Mouse (Mus musculus) spleen, adult 10 weeks (tissue): Measurements from ENCODE around the gene Hal. TPM values are rescaled to one million over a fixed set of nuclear protein-coding genes. Genes with fewer than 3 reads are reported as not detected.

Source experiments
- polyA plus RNA-seq: library from polyadenylated mRNA; stranded (reverse); fragments of 350-450 nt; fragmentation: Illumina TruSeq; extraction: RNeasy Lipid Tissue Mini Kit (QIAGEN cat#74804); gene quantifications from one replicate; pipeline ENCODE4 v1.2.3, GENCODE M21; 2015; ENCODE audit warnings: low replicate concordance; ENCODE audit not compliant: insufficient read depth

The Hal gene
- 0.51 TPM for polyA plus RNA-seq

DNA sequence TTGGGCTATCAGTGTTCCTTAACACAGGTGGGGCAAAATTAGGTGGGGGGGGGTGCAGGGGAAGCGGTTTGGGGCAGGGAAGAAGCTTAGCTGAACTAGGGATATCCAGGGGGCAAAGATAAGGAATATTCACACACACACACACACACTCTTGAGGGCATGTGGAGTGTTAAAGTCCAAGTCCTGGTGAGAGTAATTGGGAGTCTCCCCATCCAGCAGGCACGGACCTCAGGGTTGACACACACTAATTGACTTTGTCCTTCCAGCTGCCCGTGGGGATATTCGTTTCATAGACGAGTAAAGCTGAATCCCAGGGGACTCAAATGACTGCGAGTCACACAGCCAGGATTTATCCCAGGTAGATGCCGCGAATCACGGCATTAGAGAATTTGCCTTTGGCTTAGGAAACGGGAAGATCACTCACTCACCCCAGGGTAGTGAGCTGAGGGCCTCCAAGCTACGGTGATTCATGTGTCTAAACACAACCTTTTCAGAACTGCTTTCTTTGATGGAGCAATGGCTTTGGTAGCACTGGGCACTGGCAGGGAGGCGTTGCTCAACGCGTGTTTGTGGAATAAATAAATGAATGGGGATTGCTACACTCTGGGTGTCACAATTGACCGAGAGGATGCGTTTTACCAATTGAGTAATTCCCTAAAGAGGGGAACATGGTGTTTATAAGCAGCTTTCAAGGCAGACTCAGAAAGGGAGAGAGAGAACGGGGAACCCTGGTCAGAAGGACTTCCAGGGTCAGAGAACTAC is at the start of gene Hal:
Hal (plus strand) TSS at position 703 of the 762 bp plus-strand sequence.

DNA sequence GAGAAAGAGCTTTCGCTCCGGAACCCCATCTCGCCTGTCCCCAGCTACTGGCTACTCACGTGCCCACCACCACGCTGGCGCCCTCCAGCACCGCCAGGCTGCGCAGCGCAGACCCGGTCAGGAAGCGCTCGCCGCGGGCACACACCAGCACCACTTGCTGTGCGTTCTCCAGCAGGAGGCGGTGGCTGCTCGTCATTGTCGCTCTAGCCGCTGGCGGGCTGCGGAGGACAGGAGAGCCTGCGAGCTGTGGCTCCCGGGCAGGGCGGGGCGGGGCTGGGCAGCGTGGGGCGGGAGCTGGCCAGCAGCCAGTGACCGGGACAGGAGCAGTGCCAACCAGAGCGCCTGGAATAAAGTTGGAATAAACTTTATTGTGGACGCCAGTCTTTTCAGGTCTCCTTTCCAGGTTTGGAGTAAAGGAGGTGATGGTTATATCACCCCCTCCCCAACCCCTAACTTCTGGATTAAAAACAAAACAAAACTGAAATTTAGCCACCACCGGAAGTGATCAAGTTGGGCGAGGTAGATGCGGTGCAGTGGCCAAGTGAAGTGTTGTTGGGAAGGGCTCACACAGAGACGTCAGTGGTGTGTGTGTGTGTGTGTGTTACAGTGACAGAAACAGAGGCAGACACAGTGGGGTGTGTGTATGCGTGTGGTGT is 51.3 kb downstream of the Hal start, which contains the start of gene Amdhd1:
Amdhd1 (minus strand) TSS at position 259 of the 656 bp plus-strand sequence.

DNA sequence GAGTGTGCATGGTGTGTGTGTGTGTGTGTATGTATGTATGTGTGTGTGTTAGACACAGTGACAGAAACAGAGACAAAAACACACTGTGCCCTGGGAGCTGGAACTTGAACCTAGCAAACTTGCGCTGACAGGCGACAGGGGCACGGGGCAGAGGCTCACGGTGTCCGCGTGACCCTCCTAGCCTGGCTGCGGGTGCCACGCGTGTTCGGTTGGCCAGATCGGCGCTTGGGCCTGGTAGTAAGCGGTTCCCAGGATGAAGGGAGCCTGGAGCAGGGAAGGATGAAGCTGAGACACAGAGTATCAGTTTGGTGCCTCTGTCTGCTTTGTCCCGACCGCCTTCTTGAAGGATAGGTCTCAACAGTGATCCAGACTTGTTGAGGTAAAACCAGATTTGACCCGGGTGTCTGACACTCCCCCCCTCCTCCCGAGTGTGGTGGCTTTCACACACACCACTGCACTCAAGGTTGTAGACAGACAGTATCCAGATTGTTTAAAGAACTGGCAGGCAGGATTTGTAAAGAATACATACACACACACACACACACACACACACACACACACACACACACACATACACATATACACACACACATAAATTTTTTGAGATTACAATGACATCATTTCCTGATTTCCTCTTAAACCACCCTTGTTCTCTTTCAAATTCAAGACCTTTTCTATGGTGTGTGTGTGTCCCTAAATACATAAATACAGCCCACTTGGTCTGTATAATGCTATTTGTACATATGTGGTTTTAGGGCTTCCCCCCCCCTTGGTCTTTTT is 52.1 kb downstream of the Hal start, which contains the start of gene Ccdc38:
Ccdc38 (plus strand) TSS at position 202 of the 780 bp plus-strand sequence.

Other genes starting within 250 kb of the Hal start
- 37.6 TPM for gene Elk3, start 177.6 kb upstream of the Hal start, polyA plus RNA-seq
- gene Lta4h, start 35.4 kb upstream of the Hal start, polyA plus RNA-seq = 117 TPM
- not detected for gene Amdhd1, start 51.3 kb downstream of the Hal start, polyA plus RNA-seq
- gene Ccdc38, start 51.9 kb downstream of the Hal start, polyA plus RNA-seq = 0.10 TPM
- 72.4 TPM for gene Snrpf, start 100.9 kb downstream of the Hal start, polyA plus RNA-seq
- 7.2 TPM for gene Ntn4, start 151.9 kb downstream of the Hal start, polyA plus RNA-seq